Mouse (Mus musculus) induced T-regulatory cell, adult 2 months (primary cell): ENCODE measurements at regions not wholly inside any gene's neighbourhood (a gene's known extent, or its start where the extent isn't known, plus 50 kb on each side); places are given as distances from the start of the nearest gene placed in this dataset.

Experiments
- DNase-seq: peaks from one replicate; pipeline ENCODE4 v3.0.0-alpha.2; 2012; ENCODE audit warnings: low read depth

- no peak for DNase-seq
Observed at GRCm38 (mm10) chrX:104762377-104762776, 91.5 kb upstream of the Zdhhc15 start.

GRCm38 (mm10) chrX:104760311-104760710 is 89.4 kb upstream of the Zdhhc15 start:
- DNase-seq: no peak

DNA sequence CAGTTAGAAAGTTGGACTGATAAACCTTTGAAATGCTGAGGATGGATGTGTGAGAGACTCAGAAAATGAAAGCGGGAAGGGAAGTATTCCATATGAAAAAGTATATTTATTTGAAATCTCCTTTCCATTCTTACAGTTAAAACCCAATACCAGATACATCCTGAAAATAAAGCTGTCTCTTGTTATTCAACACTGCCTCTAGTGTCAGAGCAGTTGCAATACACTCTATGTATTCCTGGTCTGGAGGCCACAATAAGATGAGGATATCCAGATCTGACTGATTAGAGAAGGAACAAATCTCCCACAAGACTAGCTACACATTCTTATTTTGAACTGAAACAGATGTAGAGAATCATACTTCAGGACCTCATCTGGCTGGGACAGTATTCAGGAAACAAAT is 78.5 kb upstream of the Zdhhc15 start:
- peak; percentile 7 for DNase-seq
